Mouse (Mus musculus): ENCODE data around the gene Golgb1.

DNA sequence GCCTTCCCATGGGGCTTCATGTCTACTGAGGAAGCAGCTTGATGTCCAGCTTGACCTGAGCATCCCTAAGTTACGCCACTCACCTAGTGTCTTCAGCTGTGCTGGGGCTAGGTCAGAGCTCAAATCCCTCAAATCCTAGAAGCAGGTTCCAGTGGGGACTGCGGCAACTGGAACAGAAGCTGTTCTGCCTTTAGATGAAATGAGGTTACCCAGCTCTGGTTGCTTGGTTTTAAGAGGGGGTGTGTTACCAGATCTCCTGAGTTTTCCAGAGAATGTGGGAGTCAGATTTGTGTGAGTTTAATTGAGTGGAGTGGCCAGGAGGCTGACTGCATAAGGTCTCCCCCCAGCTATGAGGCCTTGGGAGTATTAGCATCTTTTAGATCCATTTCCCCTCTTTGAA is 104.2 kb downstream of the Golgb1 start:
- no peak for TF ChIP-seq CTCF (IDR thresholded peaks at IDR 0.05; ENCODE audit: low read depth, low read length)
- no peak for TF ChIP-seq TAL1 (conservative IDR thresholded peaks at IDR 0.05; ENCODE audit: low read depth, low read length)
- no peak for TF ChIP-seq GATA1 (IDR thresholded peaks at IDR 0.05; ENCODE audit: borderline replicate concordance, low read length)
